Mouse (Mus musculus) embryonic fibroblast, embryonic 13.5 days (primary cell): Measurements from ENCODE around the gene Cma2. TPM values are rescaled to one million over a fixed set of nuclear protein-coding genes. Genes with fewer than 3 reads are reported as not detected.
A peak's percentile ranks its signal among the peaks of the same experiment; 100 is the strongest.
"Not testable (repeated sequence)": the region's sequence is repeated elsewhere in the genome, so short reads cannot be mapped to it uniquely, and the experiment has no call there.

Experiments
- H3K27ac ChIP-seq: 2 replicates; pipeline ENCODE4 v1.5.1; 2012; ENCODE audit warnings: low read length, control low read depth, inconsistent platforms; ENCODE audit not compliant: insufficient read depth
- H3K4me1 ChIP-seq: 2 replicates; pipeline ENCODE4 v1.6.1; 2011; ENCODE audit warnings: low read length; ENCODE audit not compliant: control insufficient read depth, insufficient read depth
- H3K4me3 ChIP-seq: 2 replicates; pipeline ENCODE4 v1.5.1; 2011; ENCODE audit warnings: mild to moderate bottlenecking, control low read depth, low read length; ENCODE audit not compliant: insufficient read depth
- CTCF ChIP-seq: IDR thresholded peaks from 2 replicates; pipeline ENCODE4 v1.5.1; 2011; ENCODE audit warnings: mild to moderate bottlenecking, control low read depth, low read length, moderate library complexity, borderline replicate concordance; ENCODE audit not compliant: insufficient read depth
- POLR2A ChIP-seq: IDR thresholded peaks from 2 replicates; pipeline ENCODE4 v1.6.1; 2011; ENCODE audit warnings: low read depth, mild to moderate bottlenecking, control low read depth, low read length, moderate library complexity
- polyA plus RNA-seq: library from polyadenylated mRNA; stranded (reverse); fragments of >200 nt; gene quantifications from 2 replicates; pipeline ENCODE4 v1.2.4, GENCODE M21; 2011; ENCODE audit warnings: low read depth; ENCODE audit not compliant: missing spikeins, insufficient read length

Gene Cma2
- polyA plus RNA-seq, 1 experiment: not detected

DNA sequence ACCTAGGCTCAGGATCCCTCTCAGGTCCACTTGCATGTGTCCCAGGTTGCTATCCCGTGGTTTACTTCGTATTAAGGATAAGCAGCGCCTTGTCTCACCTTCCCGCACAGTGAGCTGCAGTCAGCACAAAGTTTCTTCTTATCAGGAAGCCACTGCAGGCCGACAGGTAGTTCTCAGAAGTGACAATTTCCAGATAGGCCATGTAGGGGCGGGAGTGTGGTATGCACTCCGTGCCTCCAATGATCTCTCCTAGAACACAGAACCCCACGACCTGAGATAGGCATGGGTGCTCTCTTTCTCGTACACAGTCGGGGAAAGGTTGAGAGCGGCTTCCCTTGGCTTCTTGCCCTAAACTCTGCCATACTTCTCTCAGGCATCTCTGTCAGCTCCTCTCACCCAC is 7.2 kb upstream of the Cma2 start:
- no peak for TF ChIP-seq POLR2A
- no peak for TF ChIP-seq CTCF
- Histone ChIP-seq H3K4me1 (peaks cover 13% of the 10 kb centered on the region), H3K27ac (no peak overlapping the region), H3K4me3 (no peak overlapping the region)

DNA sequence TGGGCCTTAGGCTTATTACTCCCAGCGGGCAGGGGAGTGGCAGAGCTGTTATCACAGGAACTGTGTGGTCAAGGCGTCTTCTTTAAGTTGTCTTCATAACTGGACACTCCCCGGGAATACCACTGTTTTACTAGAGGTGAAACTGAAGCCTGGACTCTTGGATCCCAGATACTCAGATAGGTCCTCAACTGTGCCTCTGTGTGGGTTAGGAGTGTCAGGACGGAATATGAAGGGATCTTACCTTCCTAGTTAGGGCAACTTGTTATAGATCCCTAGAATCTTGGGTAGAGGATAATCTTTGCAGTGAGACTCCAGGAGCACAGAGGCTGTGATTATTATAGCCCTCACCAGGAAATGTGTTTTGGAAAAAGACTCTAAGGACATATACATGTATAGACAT is 6.2 kb upstream of the Cma2 start, which contains the start of gene Cma1:
Gene Cma1, minus strand, starts transcription at position 101 of the 400 bp plus-strand sequence.
- Histone ChIP-seq H3K27ac (no peak within 1 kb of the TSS), H3K4me3 (no peak within 1 kb of the TSS), H3K4me1 (peaks cover 13% of the 10 kb centered on the region)
- TF ChIP-seq POLR2A: no peak
- TF ChIP-seq CTCF: no peak

DNA sequence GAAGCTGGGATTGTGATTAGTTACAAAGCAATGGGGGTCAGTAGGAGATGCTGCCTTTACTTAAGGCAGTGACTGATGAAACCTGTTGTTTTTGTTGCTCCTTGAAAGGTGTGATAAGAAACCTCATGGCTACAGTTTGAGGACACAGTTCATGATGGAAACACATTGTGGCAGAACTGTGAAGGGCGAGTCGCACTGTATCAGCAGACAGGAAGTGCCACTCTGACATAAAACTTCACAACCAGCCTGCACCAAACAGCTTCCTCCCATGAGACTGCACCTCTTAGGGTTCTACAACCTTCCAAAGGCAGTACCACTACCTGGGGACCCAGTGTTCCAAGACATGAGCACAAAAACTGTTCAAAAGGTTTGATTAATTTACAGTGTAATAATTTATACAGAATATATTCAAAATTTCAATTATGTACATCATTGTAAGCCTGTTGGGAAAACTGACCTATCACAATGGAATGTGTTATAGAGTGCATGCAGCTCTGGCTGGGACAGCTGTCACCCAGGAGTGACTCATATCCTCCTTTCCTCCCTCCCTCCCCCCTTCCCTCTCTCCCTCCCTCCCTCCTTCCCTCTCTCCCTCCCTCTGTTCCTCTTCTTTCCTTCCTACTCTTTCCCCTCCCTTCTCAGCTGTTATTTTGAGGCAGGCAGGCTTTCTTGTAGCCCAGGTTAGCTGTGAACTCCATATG is 4.4 kb upstream of the Cma2 start:
- H3K27ac ChIP-seq: peak overlapping the region; percentile 62
- no peak overlapping the region for H3K4me3 ChIP-seq
- H3K4me1 ChIP-seq: peaks cover 13% of the 10 kb centered on the region
- TF ChIP-seq CTCF (no peak), POLR2A (no peak)

- H3K4me1 ChIP-seq: no peaks in the 10 kb centered on the region
- no peak overlapping the region for H3K4me3 ChIP-seq
- TF ChIP-seq POLR2A: no peak
- no peak for TF ChIP-seq CTCF
- no peak overlapping the region for H3K27ac ChIP-seq
Observed at GRCm38 (mm10) chr14:55963263-55963662, 12.5 kb downstream of the Cma2 start.

GRCm38 (mm10) chr14:55963900-55964299 is 13.1 kb downstream of the Cma2 start:
- not testable (repeated sequence) for H3K4me3 ChIP-seq, H3K4me1 ChIP-seq, H3K27ac ChIP-seq

- not testable (repeated sequence) for H3K27ac ChIP-seq, H3K4me3 ChIP-seq, H3K4me1 ChIP-seq
Observed at GRCm38 (mm10) chr14:55987464-55987863, 36.7 kb downstream of the Cma2 start.

- no peak overlapping the region for H3K27ac ChIP-seq
- TF ChIP-seq POLR2A (no peak), CTCF (no peak)
- no peaks in the 10 kb centered on the region; the same call in 1 of the 2 replicates for H3K4me1 ChIP-seq
Observed at GRCm38 (mm10) chr14:56013147-56013546, 62.4 kb downstream of the Cma2 start.

DNA sequence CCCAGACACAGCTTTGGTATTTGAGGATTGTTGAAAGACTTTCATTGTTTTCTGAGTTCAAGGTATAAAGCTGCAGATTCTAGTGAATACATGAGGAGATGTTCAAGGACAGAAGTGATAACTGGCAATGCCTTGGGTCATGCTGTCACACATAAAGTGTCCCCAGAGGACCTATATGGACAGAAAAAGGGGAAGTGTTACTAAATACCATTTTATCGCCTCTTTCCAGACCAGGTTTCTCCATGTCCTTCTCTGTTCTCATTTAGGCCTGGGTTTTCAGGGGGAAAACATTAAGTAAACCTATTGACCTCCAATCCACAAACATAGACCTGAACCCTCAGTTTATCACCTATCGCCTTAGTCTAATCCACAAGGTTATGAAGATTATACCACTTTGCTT is 63.1 kb downstream of the Cma2 start:
- TF ChIP-seq CTCF (no peak), POLR2A (no peak)
- Histone ChIP-seq H3K4me3 (no peak overlapping the region), H3K4me1 (no peaks in the 10 kb centered on the region; the same call in 1 of the 2 replicates), H3K27ac (no peak overlapping the region)

More at GRCm38 (mm10) chr14:56013147-56013546, 62.4 kb downstream of the Cma2 start:
- H3K4me3 ChIP-seq: no peak overlapping the region

GRCm38 (mm10) chr14:56017671-56018070 is 66.9 kb downstream of the Cma2 start, which contains the start of gene Mcpt1:
Gene Mcpt1, plus strand, starts transcription at chr14:56017971.
- not testable (repeated sequence) for H3K4me1 ChIP-seq, H3K27ac ChIP-seq, H3K4me3 ChIP-seq

GRCm38 (mm10) chr14:56019446-56019845 is 68.7 kb downstream of the Cma2 start:
- H3K27ac ChIP-seq: no peak overlapping the region
- TF ChIP-seq POLR2A: no peak
- TF ChIP-seq CTCF: no peak
- no peak overlapping the region for H3K4me3 ChIP-seq
- H3K4me1 ChIP-seq: no peaks in the 10 kb centered on the region

GRCm38 (mm10) chr14:56021305-56021704 is 70.5 kb downstream of the Cma2 start:
- H3K4me1 ChIP-seq, H3K4me3 ChIP-seq: not testable (repeated sequence)

More at GRCm38 (mm10) chr14:56021305-56021704, 70.5 kb downstream of the Cma2 start:
- H3K27ac ChIP-seq: not testable (repeated sequence)

Other genes with a start within 250 kb of the Cma2 start
- gene Tgm1, start 237.1 kb upstream of the Cma2 start, polyA plus RNA-seq: 0.25 and 0.32 TPM in 2 replicates
- gene Rabggta, start 228.7 kb upstream of the Cma2 start, polyA plus RNA-seq: 11.5 and 16.3 TPM in 2 replicates
- 55.1 and 61.6 TPM in 2 replicates for gene Dhrs1, start 205.3 kb upstream of the Cma2 start, polyA plus RNA-seq
- gene Nop9, start 205.3 kb upstream of the Cma2 start, polyA plus RNA-seq: 36.4 and 37.5 TPM in 2 replicates
- 0.95 TPM in 1 of 2 replicates, not detected in the other for gene Cideb, start 192.5 kb upstream of the Cma2 start, polyA plus RNA-seq
- gene Ltb4r2, start 189.6 kb upstream of the Cma2 start, polyA plus RNA-seq: 2.0 TPM in 2 replicates
- 0.82 and 1.0 TPM in 2 replicates for gene Ltb4r1, start 185.0 kb upstream of the Cma2 start, polyA plus RNA-seq
- 8.7 and 18.0 TPM in 2 replicates for gene Adcy4, start 166.9 kb upstream of the Cma2 start, polyA plus RNA-seq
- 109 and 141 TPM in 2 replicates for gene Ripk3, start 162.1 kb upstream of the Cma2 start, polyA plus RNA-seq
- 88.8 and 98.2 TPM in 2 replicates for gene Nfatc4, start 127.8 kb upstream of the Cma2 start, polyA plus RNA-seq
- gene Nynrin, start 97.0 kb upstream of the Cma2 start, polyA plus RNA-seq: 31.7 and 36.6 TPM in 2 replicates
- 0.23 and 0.35 TPM in 2 replicates for gene Cbln3, start 66.6 kb upstream of the Cma2 start, polyA plus RNA-seq
- 15.4 and 17.5 TPM in 2 replicates for gene Khnyn, start 66.0 kb upstream of the Cma2 start, polyA plus RNA-seq
- 19.6 and 25.0 TPM in 2 replicates for gene Sdr39u1, start 50.7 kb upstream of the Cma2 start, polyA plus RNA-seq
- not detected in 2 replicates for gene Cma1, start 6.3 kb upstream of the Cma2 start, polyA plus RNA-seq
- gene Mcpt1, start 67.0 kb downstream of the Cma2 start, polyA plus RNA-seq: 1.2 TPM in 1 of 2 replicates, not detected in the other
- gene Mcpt9, start 79.5 kb downstream of the Cma2 start, polyA plus RNA-seq: not detected in 2 replicates
- gene Mcpt2, start 91.1 kb downstream of the Cma2 start, polyA plus RNA-seq: not detected in 2 replicates
- not detected in 2 replicates for gene Mcpt4, start 111.3 kb downstream of the Cma2 start, polyA plus RNA-seq
- 16.6 and 74.8 TPM in 2 replicates for gene Mcpt8, start 134.3 kb downstream of the Cma2 start, polyA plus RNA-seq
- gene Ctsg, start 151.6 kb downstream of the Cma2 start, polyA plus RNA-seq: not detected in 2 replicates
- 3.2 and 17.2 TPM in 2 replicates for gene Gzme, start 169.6 kb downstream of the Cma2 start, polyA plus RNA-seq
- gene Gzmd, start 181.6 kb downstream of the Cma2 start, polyA plus RNA-seq: 1.6 TPM in 1 of 2 replicates, not detected in the other
- not detected in 2 replicates for gene Gzmg, start 208.6 kb downstream of the Cma2 start, polyA plus RNA-seq
- gene Gzmn, start 223.6 kb downstream of the Cma2 start, polyA plus RNA-seq: not detected in 2 replicates